Mouse (Mus musculus) liver, postnatal 0 days (tissue): ENCODE data around the gene Spag5.
A peak's percentile ranks its signal among the peaks of the same experiment; 100 is the strongest.

Experiments used
- CTCF ChIP-seq: sonication (generic); IDR thresholded peaks from 2 replicates; pipeline ENCODE4 v1.5.1; 2016; ENCODE audit warnings: antibody characterized with exemption, low read depth
- EP300 ChIP-seq: IDR thresholded peaks from 2 replicates; pipeline ENCODE4 v1.6.1; 2016; ENCODE audit warnings: antibody characterized with exemption, low read depth, mild to moderate bottlenecking

GRCm38 (mm10) chr11:78262550-78262949 lies 38.8 kb upstream of the Spag5 start:
- peak; percentile 76 for TF ChIP-seq CTCF
- no peak for TF ChIP-seq EP300
